Mouse (Mus musculus) stomach, embryonic 14.5 days (tissue): ENCODE data around the gene Efhd1. TPM values are rescaled to one million over a fixed set of nuclear protein-coding genes. Genes with fewer than 3 reads are reported as not detected.
A peak's percentile ranks its signal among the peaks of the same experiment; 100 is the strongest.

Source experiments
- ATAC-seq: fragments of 200-750 bp; cut with Nextera tagmentation; 2 replicates; pipeline ENCODE4 v1.8.0; 2017; ENCODE audit warnings: low read depth, moderate TSS enrichment; ENCODE audit not compliant: insufficient number of reproducible peaks, insufficient read depth, low FRiP score
- H3K27ac ChIP-seq: fragments of 300-500 bp; sonication (generic); 2 replicates; pipeline ENCODE4 v1.5.1; 2014; ENCODE audit warnings: mild to moderate bottlenecking, low read length, moderate library complexity, mixed read lengths
- H3K27me3 ChIP-seq: fragments of 300-500 bp; sonication (generic); 2 replicates; pipeline ENCODE4 v1.6.1; 2014; ENCODE audit warnings: low read length, control low read depth, mixed read lengths; ENCODE audit not compliant: control insufficient read depth, insufficient read depth
- H3K36me3 ChIP-seq: fragments of 300-500 bp; sonication (generic); 2 replicates; pipeline ENCODE4 v1.6.1; 2014; ENCODE audit warnings: mild to moderate bottlenecking, control low read depth, low read length, moderate library complexity, mixed read lengths; ENCODE audit not compliant: control insufficient read depth, insufficient read depth
- H3K4me1 ChIP-seq: fragments of 300-500 bp; sonication (generic); 2 replicates; pipeline ENCODE4 v1.6.1; 2014; ENCODE audit warnings: low read length, control low read depth, mixed read lengths; ENCODE audit not compliant: control insufficient read depth, insufficient read depth
- H3K4me2 ChIP-seq: fragments of 300-500 bp; sonication (generic); replicated peaks from 2 replicates; pipeline ENCODE4 v1.6.1; 2014; ENCODE audit warnings: low read depth, low read length, control low read depth
- H3K4me3 ChIP-seq: fragments of 300-500 bp; sonication (generic); 2 replicates; pipeline ENCODE4 v1.5.1; 2014; ENCODE audit warnings: low read depth, low read length, control low read depth
- H3K9ac ChIP-seq: fragments of 300-500 bp; sonication (generic); replicated peaks from 2 replicates; pipeline ENCODE4 v1.6.1; 2014; ENCODE audit warnings: low read depth, mild to moderate bottlenecking, control low read depth, low read length, moderate library complexity, mixed read lengths
- H3K9me3 ChIP-seq: fragments of 300-500 bp; sonication (generic); 2 replicates; pipeline ENCODE4 v1.6.1; 2016; ENCODE audit warnings: low read depth, low read length, control low read depth; ENCODE audit not compliant: control insufficient read depth
- WGBS: fragments of 180-500 bp; shearing (Covaris S2); extraction: QIAGEN DNeasy Blood & Tissue Kit; methylation state at CpG from one replicate; pipeline ENCODE4 v1.1.7; 2014; 5-methylcytosine and 5-hydroxymethylcytosine counted together
- polyA plus RNA-seq: library from polyadenylated mRNA; unstranded; fragments of >200 nt; fragmentation: Nextera tagmentation; extraction: Ambion mirVana; gene quantifications from 2 replicates; pipeline ENCODE4 v1.2.1, GENCODE M21; 2014

Gene Efhd1
- polyA plus RNA-seq, result 0.14 and 0.34 TPM in 2 replicates

DNA sequence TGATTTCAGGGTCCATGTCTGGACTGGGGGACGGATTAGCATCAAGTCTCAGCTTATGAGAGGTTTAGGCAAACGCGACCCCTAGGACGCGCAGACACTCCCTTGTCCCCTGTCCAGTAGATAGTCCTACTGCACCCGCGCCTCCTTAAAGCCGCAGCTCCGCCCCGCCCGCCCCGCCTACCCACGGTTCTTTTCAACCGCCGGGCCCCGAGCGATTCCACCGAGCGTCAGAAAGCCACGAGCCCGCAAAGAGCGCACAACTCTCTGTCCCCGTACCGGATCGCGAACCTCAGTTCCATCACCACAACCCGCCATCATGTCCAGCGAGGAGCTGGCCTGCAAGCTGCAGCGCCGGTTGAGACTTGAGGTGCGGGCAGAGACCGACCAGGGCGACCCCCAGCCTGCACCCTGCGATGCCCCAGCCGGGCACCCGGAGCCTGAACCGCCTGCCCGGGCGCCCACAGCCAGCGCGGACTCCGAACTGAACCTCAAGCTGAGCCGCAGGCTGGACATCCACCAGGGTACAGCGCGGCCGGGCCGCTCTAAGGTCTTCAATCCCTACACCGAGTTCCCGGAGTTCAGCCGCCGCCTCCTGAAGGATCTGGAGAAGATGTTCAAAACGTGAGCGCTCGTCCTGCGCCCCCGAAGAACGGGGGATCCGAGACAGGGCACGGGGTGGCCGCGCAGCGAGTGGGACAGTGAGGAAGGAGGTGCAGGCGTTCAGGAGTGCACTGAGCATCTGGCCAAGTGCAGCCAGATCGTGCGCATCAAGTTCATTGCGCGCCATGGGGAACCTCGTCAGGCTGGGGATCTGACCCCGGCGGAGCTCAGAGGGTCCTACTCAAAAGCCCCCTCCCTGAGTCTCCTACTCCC lies at the start of gene Efhd1:
Gene Efhd1, plus strand, starts transcription at position 230 of the 873 bp plus-strand sequence.
- H3K27ac ChIP-seq, result no peak within 1 kb of the TSS
- peak within 1 kb of the TSS; percentile 45 for H3K4me3 ChIP-seq
- peak; percentile 28; the same call in 1 of the 2 replicates for ATAC-seq
- H3K9ac ChIP-seq, result no peak within 1 kb of the TSS
- peak within 1 kb of the TSS; percentile 92 for H3K4me2 ChIP-seq
- under 1% methylated on average over 70 of the region's 70 CpGs for WGBS
- no peaks in the 10 kb centered on the region for H3K36me3 ChIP-seq
- H3K4me1 ChIP-seq, result peaks cover 7% of the 10 kb centered on the region; the same call in 1 of the 2 replicates
- H3K9me3 ChIP-seq, result no peaks in the 10 kb centered on the region
- peaks cover 37% of the 10 kb centered on the region for H3K27me3 ChIP-seq

DNA sequence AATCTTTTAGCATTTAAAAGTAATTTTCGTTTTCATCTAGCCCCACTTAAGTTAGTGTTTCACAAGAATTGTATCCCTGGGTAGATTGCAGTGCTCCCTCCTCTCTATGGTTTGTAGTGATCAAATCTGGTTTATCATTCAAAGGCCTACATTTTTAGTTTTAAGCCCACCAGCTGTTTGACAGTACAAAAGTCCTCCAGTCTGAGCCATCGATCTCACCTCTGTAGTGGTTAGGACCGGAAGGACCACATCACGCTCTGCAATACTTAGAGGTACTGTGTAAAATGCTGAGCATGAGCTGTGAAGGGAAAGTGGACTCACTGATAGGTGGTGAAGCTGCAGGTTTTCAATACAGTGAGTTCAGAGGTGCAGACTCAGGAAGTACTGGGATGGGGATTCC lies 49.4 kb upstream of the Efhd1 start:
- no peaks in the 10 kb centered on the region for H3K9me3 ChIP-seq
- no peaks in the 10 kb centered on the region for H3K27me3 ChIP-seq
- H3K36me3 ChIP-seq, result peaks cover 9% of the 10 kb centered on the region; the same call in 1 of the 2 replicates
- H3K9ac ChIP-seq, result peak overlapping the region; percentile 96
- H3K27ac ChIP-seq, result peak overlapping the region; percentile 98; the same call in 1 of the 2 replicates
- H3K4me1 ChIP-seq, result peaks cover 18% of the 10 kb centered on the region
- H3K4me2 ChIP-seq, result peak overlapping the region; percentile 71
- 14% methylated on average over 4 of the region's 4 CpGs for WGBS
- no peak for ATAC-seq
- peak overlapping the region; percentile 62 for H3K4me3 ChIP-seq

GRCm38 (mm10) chr1:87217938-87218337 lies 46.2 kb upstream of the Efhd1 start:
- Histone ChIP-seq H3K4me2 (no peak overlapping the region), H3K4me1 (peaks cover 18% of the 10 kb centered on the region), H3K4me3 (no peak overlapping the region), H3K27me3 (no peaks in the 10 kb centered on the region), H3K36me3 (peaks cover 40% of the 10 kb centered on the region), H3K9me3 (no peaks in the 10 kb centered on the region), H3K9ac (no peak overlapping the region), H3K27ac (no peak overlapping the region)
- WGBS, result 62% methylated on average over 3 of the region's 3 CpGs
- no peak for ATAC-seq

- H3K9ac ChIP-seq, result no peak overlapping the region
- WGBS, result 94% methylated on average over 8 of the region's 8 CpGs
- H3K27me3 ChIP-seq, result no peaks in the 10 kb centered on the region
- H3K4me1 ChIP-seq, result no peaks in the 10 kb centered on the region
- no peak overlapping the region for H3K4me3 ChIP-seq
- peaks cover 89% of the 10 kb centered on the region for H3K36me3 ChIP-seq
- no peaks in the 10 kb centered on the region for H3K9me3 ChIP-seq
- no peak for ATAC-seq
- no peak overlapping the region for H3K27ac ChIP-seq
- no peak overlapping the region for H3K4me2 ChIP-seq
Observed at GRCm38 (mm10) chr1:87225739-87226138, 38.4 kb upstream of the Efhd1 start.

DNA sequence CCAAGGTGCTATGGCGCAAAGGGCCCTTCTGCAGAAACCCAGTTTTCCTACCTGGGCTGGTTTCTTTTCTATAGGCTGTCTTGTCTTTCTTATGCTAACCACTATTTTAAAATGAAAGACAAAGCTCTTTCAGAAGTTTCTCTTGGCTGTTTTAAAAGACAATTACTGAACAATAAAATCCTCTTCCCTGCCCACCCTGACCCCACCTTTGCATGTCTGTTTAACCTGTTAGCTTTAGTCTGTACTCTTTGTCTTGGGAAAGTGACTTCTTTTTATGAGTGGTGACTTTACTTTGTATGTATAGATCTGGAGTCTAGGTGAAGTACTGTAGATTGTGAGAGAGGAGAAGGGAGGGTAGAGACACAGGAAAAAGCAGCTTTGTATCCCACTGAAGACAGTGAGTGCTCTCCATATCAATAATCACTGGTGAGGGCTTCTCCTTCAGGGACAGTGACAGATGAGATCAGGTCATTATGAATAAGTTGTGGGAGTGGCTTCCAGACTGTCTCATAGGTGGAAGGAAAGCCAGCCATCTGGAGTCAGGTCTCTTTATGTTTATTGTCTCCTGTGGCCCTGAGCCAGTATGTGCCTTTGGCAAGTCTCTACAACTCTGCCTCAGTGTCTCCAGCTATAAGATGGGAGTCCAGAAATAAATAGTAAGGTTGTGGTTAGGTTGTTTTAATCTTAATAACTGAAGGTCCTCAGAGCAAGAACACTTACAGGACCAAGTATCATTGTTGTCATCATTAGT lies 37.6 kb upstream of the Efhd1 start:
- no peak overlapping the region for H3K4me2 ChIP-seq
- no peaks in the 10 kb centered on the region for H3K27me3 ChIP-seq
- peaks cover 81% of the 10 kb centered on the region for H3K36me3 ChIP-seq
- 95% methylated on average over 1 of the region's 1 CpGs for WGBS
- H3K4me1 ChIP-seq, result no peaks in the 10 kb centered on the region
- no peak overlapping the region for H3K9ac ChIP-seq
- no peak overlapping the region for H3K27ac ChIP-seq
- no peak overlapping the region for H3K4me3 ChIP-seq
- H3K9me3 ChIP-seq, result no peaks in the 10 kb centered on the region
- ATAC-seq, result no peak

- H3K27me3 ChIP-seq, result no peaks in the 10 kb centered on the region
- WGBS, result 94% methylated on average over 3 of the region's 3 CpGs
- no peak overlapping the region for H3K4me3 ChIP-seq
- no peak overlapping the region for H3K9ac ChIP-seq
- no peaks in the 10 kb centered on the region for H3K9me3 ChIP-seq
- H3K4me2 ChIP-seq, result no peak overlapping the region
- no peak overlapping the region for H3K27ac ChIP-seq
- no peak for ATAC-seq
- H3K36me3 ChIP-seq, result peaks cover 80% of the 10 kb centered on the region
- no peaks in the 10 kb centered on the region for H3K4me1 ChIP-seq
Observed at GRCm38 (mm10) chr1:87227160-87227550, 37.0 kb upstream of the Efhd1 start.

- Histone ChIP-seq H3K4me2 (no peak overlapping the region), H3K27ac (no peak overlapping the region), H3K9ac (no peak overlapping the region), H3K9me3 (no peaks in the 10 kb centered on the region), H3K27me3 (no peaks in the 10 kb centered on the region), H3K4me1 (no peaks in the 10 kb centered on the region), H3K4me3 (no peak overlapping the region), H3K36me3 (peaks cover 71% of the 10 kb centered on the region)
- WGBS, result 89% methylated on average over 5 of the region's 5 CpGs
- no peak for ATAC-seq
Observed at GRCm38 (mm10) chr1:87230606-87231005, 33.6 kb upstream of the Efhd1 start.

DNA sequence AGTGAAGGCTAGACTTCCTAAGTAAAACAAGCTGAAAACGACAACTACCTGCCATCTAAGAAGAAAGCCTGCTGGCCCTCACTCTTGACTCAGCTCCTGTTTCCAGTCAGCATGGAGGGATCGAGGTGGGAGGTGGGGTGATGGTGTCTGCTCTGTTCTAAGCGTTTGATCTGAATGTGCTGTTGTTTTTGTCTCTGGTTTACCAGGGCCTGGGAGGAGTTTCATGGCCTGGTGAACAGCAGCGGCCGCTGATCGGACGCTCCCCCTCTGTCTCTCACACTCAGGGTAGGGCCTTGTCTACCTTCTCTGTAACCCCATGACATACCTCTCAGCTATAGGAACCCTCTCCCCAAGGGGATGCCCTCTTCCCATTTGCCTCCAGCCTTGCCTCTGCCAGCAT lies 32.0 kb upstream of the Efhd1 start:
- no peaks in the 10 kb centered on the region for H3K9me3 ChIP-seq
- H3K4me1 ChIP-seq, result no peaks in the 10 kb centered on the region
- no peaks in the 10 kb centered on the region for H3K27me3 ChIP-seq
- peaks cover 63% of the 10 kb centered on the region for H3K36me3 ChIP-seq
- WGBS, result 85% methylated on average over 7 of the region's 7 CpGs
- no peak for ATAC-seq
- H3K4me2 ChIP-seq, result no peak overlapping the region
- H3K4me3 ChIP-seq, result no peak overlapping the region
- no peak overlapping the region for H3K9ac ChIP-seq
- no peak overlapping the region for H3K27ac ChIP-seq
